ENCODE assay signal across 13 mouse cellular contexts in the genomic region with DNA sequence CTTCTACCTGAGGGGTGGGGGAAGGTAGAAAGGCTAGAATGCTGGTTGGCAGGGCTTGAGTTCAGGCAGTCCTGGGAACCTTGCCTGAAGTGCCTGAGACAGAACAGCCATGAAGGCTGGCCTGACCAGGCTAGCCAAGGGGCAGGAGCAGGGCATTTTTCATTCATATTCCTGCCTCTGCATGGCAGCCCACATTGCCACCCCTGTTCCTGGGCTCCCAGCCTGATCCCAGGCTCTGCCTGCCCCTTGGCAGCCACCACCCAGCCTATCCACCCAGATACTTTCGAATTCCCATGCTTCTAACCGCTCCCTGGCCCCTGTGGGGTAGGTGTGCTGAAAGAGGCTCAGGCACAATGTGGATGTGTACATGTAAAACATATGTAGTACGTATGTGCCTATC. TPM values are rescaled to one million over a fixed set of nuclear protein-coding genes. Genes with fewer than 3 reads are reported as not detected.
DNase-seq lines count a peak whose midpoint lies in the region; ATAC-seq and TF ChIP-seq lines count a peak whose summit lies in the region.
"Had no signal": no experiment of that assay in that cellular context is flagged by ENCODE, and none has a peak within 500 bp of the region (broad histone marks: within the 10 kb centered on the region; RNA-seq: fewer than 3 reads in every experiment).

No protein-coding gene starts in this region.

- peak overlapping the region; percentile 31; the same call in 1 of the 2 replicates for H3K27ac ChIP-seq in heart, adult 2 months
- H3K27ac ChIP-seq in forebrain, embryonic 13.5 days, result 0 out of 2 replicates have a peak overlapping the region, but pooled peaks have one; percentile 87
- H3K27ac ChIP-seq in macrophage, result peak overlapping the region; percentile 79; the same call in 1 of the 2 replicates

- TF ChIP-seq CTCF in heart, adult 2 months (IDR thresholded peaks at IDR 0.05), result no peak

- intact Hi-C loops in heart, adult 2 months (cut with DNase I), result loop anchor here (5.0 kb wide), 1 partner anchor 41 kb away; no protein-coding TSS in a partner anchor
- intact Hi-C loops in left cerebral cortex, postnatal 4 days (cut with DNase I), result no loop called here

- no peak for TF ChIP-seq EP300 in heart, adult 2 months (IDR thresholded peaks at IDR 0.05; ENCODE audit: insufficient read depth, low read depth, low read length)

- no peak overlapping the region for H3K4me3 ChIP-seq in heart, adult 2 months
- no peak overlapping the region for H3K4me3 ChIP-seq in forebrain, embryonic 13.5 days
- H3K4me3 ChIP-seq in macrophage (ENCODE audit: inconsistent target), result no peak overlapping the region

- H3K4me1 ChIP-seq in heart, adult 2 months (ENCODE audit: control insufficient read depth, insufficient read depth, low read length), result peaks cover 17% of the 10 kb centered on the region
- peaks cover 24% of the 10 kb centered on the region for H3K4me1 ChIP-seq in forebrain, embryonic 13.5 days

- H3K9ac ChIP-seq in heart, adult 2 months (ENCODE audit: low read depth, low read length), result no peak overlapping the region
- no peak overlapping the region for H3K9ac ChIP-seq in forebrain, embryonic 13.5 days

- 73% methylated on average over 3 of the region's 3 CpGs for WGBS in heart, adult 2 months
- 80% methylated on average over 3 of the region's 3 CpGs for WGBS in forebrain, embryonic 13.5 days
- WGBS in macrophage (ENCODE audit: missing documents), result 100% methylated on average over 2 of the region's 3 CpGs

- H3K4me2 ChIP-seq in forebrain, embryonic 13.5 days, result no peak overlapping the region

- no peaks in the 10 kb centered on the region for H3K36me3 ChIP-seq in heart, adult 2 months (ENCODE audit: control insufficient read depth, insufficient read depth, low read length)
- H3K36me3 ChIP-seq in forebrain, embryonic 13.5 days (ENCODE audit: poor library complexity, severe bottlenecking), result no peaks in the 10 kb centered on the region
- H3K36me3 ChIP-seq in macrophage (ENCODE audit: inconsistent target), result no peaks in the 10 kb centered on the region

- TF ChIP-seq POLR2A in heart, adult 2 months (IDR thresholded peaks at IDR 0.05; ENCODE audit: insufficient read depth, low read depth, low read length), result no peak

- no peak for DNase-seq in heart, adult 2 months
- DNase-seq in heart, adult 9 months (ENCODE audit: low spot score in 2 of 2), result no peak
- DNase-seq in left cerebral cortex, postnatal 4 days, result peak; percentile 23
- no peak for DNase-seq in left cerebral cortex, adult 11 months (ENCODE audit: low spot score)
- DNase-seq in thymus, postnatal 10 days (ENCODE audit: low spot score in 2 of 2), result no peak
- no peak for DNase-seq in MN1 (ENCODE audit: low spot score)
- DNase-seq: adrenal gland, postnatal 36 days; B cell, adult 2 months; cerebellum, postnatal 25 days; retina, postnatal 1 day had no signal

- H3K27me3 ChIP-seq in heart, adult 2 months (ENCODE audit: control insufficient read depth, insufficient read depth, low read length), result no peaks in the 10 kb centered on the region
- no peaks in the 10 kb centered on the region; the same call in 1 of the 2 replicates for H3K27me3 ChIP-seq in forebrain, embryonic 13.5 days

- no peaks in the 10 kb centered on the region for H3K9me3 ChIP-seq in forebrain, embryonic 13.5 days (replicated peaks)

- no peaks in the 10 kb centered on the region for H3K79me2 ChIP-seq in heart, adult 2 months (replicated peaks; ENCODE audit: control insufficient read depth, insufficient read depth, low read length)
- no peaks in the 10 kb centered on the region for H3K79me2 ChIP-seq in macrophage (ENCODE audit: inconsistent target)

- ATAC-seq in forebrain, embryonic 13.5 days, result no peak

RNA-seq across cellular contexts. Expression of gene 1600014C23Rik, which starts 32.3 kb away (rescaled TPM):
- under 1 TPM in 1 of 2 experiments, not detected in 1; 0.66 TPM for total RNA-seq in heart, adult 2 months (2021)
- 0.88 TPM in 1 of 2 replicates, not detected in the other for polyA plus RNA-seq in heart, adult 2 months (2012; rRNA removed)
- total RNA-seq in left cerebral cortex, postnatal 4 days (2021), result not detected
- 0.48 TPM in 1 of 2 replicates, not detected in the other for polyA plus RNA-seq in forebrain, embryonic 13.5 days (2015; fragmentation: Nextera tagmentation; extraction: Ambion mirVana)
- total RNA-seq in macrophage (2018; cell fraction: chromatin; rRNA removed), result not detected
- total RNA-seq in macrophage (2018; cell fraction: cytosol; rRNA removed), result not detected
- not detected for total RNA-seq in macrophage (2018; cell fraction: nucleus; rRNA removed)
- polyA plus RNA-seq in macrophage (2018), result not detected in 3 replicates
- total RNA-seq: adrenal gland, postnatal 36 days had no signal
- polyA plus RNA-seq: liver, embryonic 11.5 days had no signal

Comparison
In these comparisons a context has a peak if more than half of its experiments do, and no peak if none do; other contexts are left out.
1. H3K27ac ChIP-seq: peak in every context shown above with its lines; median percentile 87 in forebrain, embryonic 13.5 days; 79 in macrophage; 31 in heart, adult 2 months.